Mouse (Mus musculus) neural tube, embryonic 11.5 days (tissue): ENCODE measurements around the gene Paxbp1. TPM values are rescaled to one million over a fixed set of nuclear protein-coding genes. Genes with fewer than 3 reads are reported as not detected.

Experiments
- ATAC-seq: fragments of 200-750 bp; cut with Nextera tagmentation; 2 replicates; pipeline ENCODE4 v1.8.0; 2017; ENCODE audit warnings: moderate number of reproducible peaks, mild to moderate bottlenecking, moderate TSS enrichment, moderate library complexity; ENCODE audit not compliant: insufficient read depth, low FRiP score, low TSS enrichment
- DNase-seq: peaks from one replicate; pipeline ENCODE4 v3.0.0-alpha.2; 2015; ENCODE audit warnings: low spot score
- H3K27ac ChIP-seq: fragments of 300-500 bp; sonication (generic); 2 replicates; pipeline ENCODE4 v1.5.1; 2014; ENCODE audit warnings: low read depth, mild to moderate bottlenecking, low read length
- H3K27me3 ChIP-seq: fragments of 300-500 bp; sonication (generic); 2 replicates; pipeline ENCODE4 v1.6.1; 2014; ENCODE audit warnings: mild to moderate bottlenecking, low read length, mixed read lengths; ENCODE audit not compliant: control insufficient read depth, insufficient read depth
- H3K36me3 ChIP-seq: fragments of 300-500 bp; sonication (generic); 2 replicates; pipeline ENCODE4 v1.6.1; 2014; ENCODE audit warnings: mild to moderate bottlenecking, low read length, moderate library complexity, mixed read lengths; ENCODE audit not compliant: control insufficient read depth, insufficient read depth
- H3K4me1 ChIP-seq: fragments of 300-500 bp; sonication (generic); 2 replicates; pipeline ENCODE4 v1.6.1; 2014; ENCODE audit warnings: low read length, mixed read lengths; ENCODE audit not compliant: control insufficient read depth, insufficient read depth
- H3K4me2 ChIP-seq: fragments of 300-500 bp; sonication (generic); 2 replicates; pipeline ENCODE4 v1.6.1; 2014; ENCODE audit warnings: low read depth, mild to moderate bottlenecking, moderate library complexity
- H3K4me3 ChIP-seq: fragments of 300-500 bp; sonication (generic); 2 replicates; pipeline ENCODE4 v1.5.1; 2014; ENCODE audit warnings: low read depth, low read length
- H3K9ac ChIP-seq: fragments of 300-500 bp; sonication (generic); 2 replicates; pipeline ENCODE4 v1.6.1; 2014; ENCODE audit warnings: mild to moderate bottlenecking, low read length
- H3K9me3 ChIP-seq: fragments of 300-500 bp; sonication (generic); 2 replicates; pipeline ENCODE4 v1.6.1; 2016; ENCODE audit warnings: low read length; ENCODE audit not compliant: control insufficient read depth
- WGBS: fragments of 180-500 bp; shearing (Covaris S2); extraction: QIAGEN DNeasy Blood & Tissue Kit; methylation state at CpG from one replicate; pipeline ENCODE4 v1.1.7; 2014; 5-methylcytosine and 5-hydroxymethylcytosine counted together
- polyA plus RNA-seq: library from polyadenylated mRNA; unstranded; fragments of >200 nt; fragmentation: Nextera tagmentation; extraction: Ambion mirVana; gene quantifications from 2 replicates; pipeline ENCODE4 v1.2.1, GENCODE M21; 2014

The Paxbp1 gene
- polyA plus RNA-seq, 1 experiment from 2014 or later, result 83.5 TPM

- H3K27ac ChIP-seq, result peak overlapping the region; percentile 81
- H3K9me3 ChIP-seq, result no peaks in the 10 kb centered on the region
- H3K4me3 ChIP-seq, result peak overlapping the region; percentile 88
- H3K4me1 ChIP-seq, result peaks cover 6% of the 10 kb centered on the region; the same call in 1 of the 2 replicates
- H3K4me2 ChIP-seq, result peak overlapping the region; percentile 78
- DNase-seq (no peak), ATAC-seq (no peak)
- H3K9ac ChIP-seq, result peak overlapping the region; percentile 86
- peaks cover 4% of the 10 kb centered on the region for H3K36me3 ChIP-seq
- no peaks in the 10 kb centered on the region for H3K27me3 ChIP-seq
- 51% methylated on average over 3 of the region's 3 CpGs for WGBS
Observed at GRCm38 (mm10) chr16:91011847-91012246, 32.5 kb downstream of the Paxbp1 start.

GRCm38 (mm10) chr16:91011021-91011683, 33.2 kb downstream of the Paxbp1 start, which contains the start of gene Synj1:
Gene Synj1, minus strand, starts transcription at chr16:91011308.
- Histone ChIP-seq H3K36me3 (peaks cover 4% of the 10 kb centered on the region), H3K27me3 (no peaks in the 10 kb centered on the region), H3K4me3 (peak within 1 kb of the TSS; percentile 88), H3K27ac (peak within 1 kb of the TSS; percentile 81), H3K9ac (peak within 1 kb of the TSS; percentile 86), H3K4me2 (peak within 1 kb of the TSS; percentile 78), H3K4me1 (peaks cover 6% of the 10 kb centered on the region; the same call in 1 of the 2 replicates), H3K9me3 (no peaks in the 10 kb centered on the region)
- WGBS, result under 1% methylated on average over 55 of the region's 66 CpGs
- peak; percentile 96 for ATAC-seq
- DNase-seq, result peak; percentile 94

- Histone ChIP-seq H3K4me1 (peaks cover 6% of the 10 kb centered on the region; the same call in 1 of the 2 replicates), H3K27me3 (no peaks in the 10 kb centered on the region), H3K9ac (peak overlapping the region; percentile 86), H3K27ac (peak overlapping the region; percentile 81), H3K36me3 (peaks cover 3% of the 10 kb centered on the region), H3K4me2 (peak overlapping the region; percentile 78), H3K9me3 (no peaks in the 10 kb centered on the region), H3K4me3 (peak overlapping the region; percentile 88)
- DNase-seq (no peak), ATAC-seq (peak; percentile 48)
- WGBS, result 0% methylated on average over 36 of the region's 42 CpGs
Observed at GRCm38 (mm10) chr16:91010581-91011020, 33.7 kb downstream of the Paxbp1 start.

- Histone ChIP-seq H3K4me3 (peak overlapping the region; percentile 88), H3K4me2 (peak overlapping the region; percentile 78), H3K9ac (peak overlapping the region; percentile 86), H3K9me3 (no peaks in the 10 kb centered on the region), H3K36me3 (no peaks in the 10 kb centered on the region), H3K27me3 (no peaks in the 10 kb centered on the region), H3K4me1 (peaks cover 6% of the 10 kb centered on the region; the same call in 1 of the 2 replicates), H3K27ac (no peak overlapping the region)
- ATAC-seq (no peak), DNase-seq (peak; percentile 11)
- 2% methylated on average over 19 of the region's 19 CpGs for WGBS
Observed at GRCm38 (mm10) chr16:91009942-91010529, 34.3 kb downstream of the Paxbp1 start.

- WGBS, result 90% methylated on average over 4 of the region's 4 CpGs
Observed at GRCm38 (mm10) chr16:91004915-91005538, 39.3 kb downstream of the Paxbp1 start.

GRCm38 (mm10) chr16:91001098-91001497, 43.2 kb downstream of the Paxbp1 start:
- DNase-seq (no peak), ATAC-seq (no peak)
- no peaks in the 10 kb centered on the region for H3K27me3 ChIP-seq
- no peaks in the 10 kb centered on the region for H3K9me3 ChIP-seq
- no peak overlapping the region for H3K27ac ChIP-seq
- H3K4me2 ChIP-seq, result no peak overlapping the region
- H3K9ac ChIP-seq, result no peak overlapping the region
- H3K36me3 ChIP-seq, result no peaks in the 10 kb centered on the region; the same call in 1 of the 2 replicates
- 88% methylated on average over 2 of the region's 2 CpGs for WGBS
- H3K4me1 ChIP-seq, result no peaks in the 10 kb centered on the region; the same call in 1 of the 2 replicates
- no peak overlapping the region for H3K4me3 ChIP-seq

More at GRCm38 (mm10) chr16:91004915-91005538, 39.3 kb downstream of the Paxbp1 start:
- DNase-seq, result no peak
- H3K27me3 ChIP-seq, result no peaks in the 10 kb centered on the region
- no peak overlapping the region for H3K4me2 ChIP-seq
- H3K4me1 ChIP-seq, result no peaks in the 10 kb centered on the region
- H3K36me3 ChIP-seq, result no peaks in the 10 kb centered on the region; the same call in 1 of the 2 replicates
- no peak overlapping the region for H3K27ac ChIP-seq
- no peak overlapping the region for H3K9ac ChIP-seq
- H3K4me3 ChIP-seq, result no peak overlapping the region
- no peak for ATAC-seq
- no peaks in the 10 kb centered on the region for H3K9me3 ChIP-seq

GRCm38 (mm10) chr16:90999827-91000226, 44.5 kb downstream of the Paxbp1 start:
- DNase-seq (no peak), ATAC-seq (no peak)
- H3K27ac ChIP-seq, result no peak overlapping the region
- no peak overlapping the region for H3K4me2 ChIP-seq
- H3K4me1 ChIP-seq, result no peaks in the 10 kb centered on the region; the same call in 1 of the 2 replicates
- no peak overlapping the region for H3K4me3 ChIP-seq
- H3K27me3 ChIP-seq, result no peaks in the 10 kb centered on the region
- H3K36me3 ChIP-seq, result no peaks in the 10 kb centered on the region; the same call in 1 of the 2 replicates
- no peaks in the 10 kb centered on the region for H3K9me3 ChIP-seq
- H3K9ac ChIP-seq, result no peak overlapping the region
- WGBS, result 77% methylated on average over 4 of the region's 4 CpGs

- Histone ChIP-seq H3K9me3 (no peaks in the 10 kb centered on the region), H3K4me2 (no peak overlapping the region), H3K27ac (no peak overlapping the region), H3K36me3 (no peaks in the 10 kb centered on the region), H3K4me3 (no peak overlapping the region), H3K27me3 (no peaks in the 10 kb centered on the region), H3K4me1 (no peaks in the 10 kb centered on the region; the same call in 1 of the 2 replicates), H3K9ac (no peak overlapping the region)
- no peak for ATAC-seq
- no peak for DNase-seq
- 85% methylated on average over 3 of the region's 3 CpGs for WGBS
Observed at GRCm38 (mm10) chr16:90997822-90998221, 46.5 kb downstream of the Paxbp1 start.
